Comparison of ENCODE assay signal across 8 mouse cellular contexts in genomic region chr3:153913510-153914243, GRCm38 (mm10). TPM values are rescaled to one million over a fixed set of nuclear protein-coding genes. Genes with fewer than 3 reads are reported as not detected.
DNase-seq lines count a peak whose midpoint lies in the region; ATAC-seq and TF ChIP-seq lines count a peak whose summit lies in the region.

No protein-coding gene starts in this region.

- H3K4me1 ChIP-seq in kidney, embryonic 15.5 days: peaks cover 42% of the 10 kb centered on the region
- H3K4me1 ChIP-seq in forebrain, postnatal 0 days (ENCODE audit: insufficient read depth): peaks cover 13% of the 10 kb centered on the region
- H3K4me1 ChIP-seq in midbrain, embryonic 11.5 days (ENCODE audit: control insufficient read depth, insufficient read depth, low read length): peaks cover 27% of the 10 kb centered on the region

- peak overlapping the region; percentile 64; the same call in 1 of the 2 replicates for H3K9ac ChIP-seq in kidney, embryonic 15.5 days
- peak overlapping the region; percentile 88 for H3K9ac ChIP-seq in forebrain, postnatal 0 days
- peak overlapping the region; percentile 94; the same call in 1 of the 2 replicates for H3K9ac ChIP-seq in midbrain, embryonic 11.5 days (ENCODE audit: low read length)

- H3K27me3 ChIP-seq in kidney, embryonic 15.5 days: no peaks in the 10 kb centered on the region
- no peaks in the 10 kb centered on the region for H3K27me3 ChIP-seq in forebrain, postnatal 0 days (ENCODE audit: insufficient read depth, low read length)
- no peaks in the 10 kb centered on the region for H3K27me3 ChIP-seq in midbrain, embryonic 11.5 days (ENCODE audit: control insufficient read depth, insufficient read depth, low read length)

- peak overlapping the region; percentile 93 for H3K4me3 ChIP-seq in kidney, embryonic 15.5 days (replicated peaks)
- H3K4me3 ChIP-seq in forebrain, postnatal 0 days (ENCODE audit: low read depth, low read length): peak overlapping the region; percentile 85
- H3K4me3 ChIP-seq in midbrain, embryonic 11.5 days (ENCODE audit: low read depth, low read length): peak overlapping the region; percentile 63

- no peaks in the 10 kb centered on the region for H3K9me3 ChIP-seq in kidney, embryonic 15.5 days (replicated peaks)
- H3K9me3 ChIP-seq in forebrain, postnatal 0 days (ENCODE audit: low read length): no peaks in the 10 kb centered on the region
- H3K9me3 ChIP-seq in midbrain, embryonic 11.5 days (ENCODE audit: control insufficient read depth, low read length): no peaks in the 10 kb centered on the region

- H3K4me2 ChIP-seq in kidney, embryonic 15.5 days: peak overlapping the region; percentile 78
- peak overlapping the region; percentile 77 for H3K4me2 ChIP-seq in forebrain, postnatal 0 days (ENCODE audit: low read depth)
- H3K4me2 ChIP-seq in midbrain, embryonic 11.5 days: peak overlapping the region; percentile 92

- peak overlapping the region; percentile 96 for H3K27ac ChIP-seq in kidney, embryonic 15.5 days
- peak overlapping the region; percentile 92 for H3K27ac ChIP-seq in forebrain, postnatal 0 days (ENCODE audit: low read depth, low read length)
- peak overlapping the region; percentile 77 for H3K27ac ChIP-seq in midbrain, embryonic 11.5 days (ENCODE audit: low read depth, low read length)

- no peak for ATAC-seq in kidney, embryonic 15.5 days (replicated peaks; ENCODE audit: low FRiP score)
- no peak for ATAC-seq in forebrain, postnatal 0 days
- no peak for ATAC-seq in midbrain, embryonic 11.5 days (ENCODE audit: low FRiP score)

- H3K36me3 ChIP-seq in kidney, embryonic 15.5 days: peaks cover 29% of the 10 kb centered on the region
- peaks cover 23% of the 10 kb centered on the region for H3K36me3 ChIP-seq in forebrain, postnatal 0 days (ENCODE audit: insufficient read depth)
- H3K36me3 ChIP-seq in midbrain, embryonic 11.5 days (ENCODE audit: control insufficient read depth, insufficient read depth, low read length): peaks cover 24% of the 10 kb centered on the region

- WGBS in kidney, embryonic 15.5 days: 37% methylated on average over 6 of the region's 6 CpGs
- WGBS in forebrain, postnatal 0 days: 48% methylated on average over 6 of the region's 6 CpGs
- WGBS in midbrain, embryonic 11.5 days: 64% methylated on average over 6 of the region's 6 CpGs

- DNase-seq in kidney, adult 11 months: no peak
- DNase-seq in adrenal gland, postnatal 14 days: peak; percentile 46
- peak; percentile 14 for DNase-seq in forebrain, postnatal 0 days
- DNase-seq in midbrain, embryonic 11.5 days (ENCODE audit: low spot score, missing footprints): peak; percentile 85
- DNase-seq in left cerebral cortex, postnatal 25 days (ENCODE audit: low spot score in 2 of 2): no peak
- DNase-seq in layer of hippocampus, adult 9-11 months: no peak
- no peak for DNase-seq in frontal cortex, adult 2 months (ENCODE audit: extremely low spot score in 1 of 2, low spot score in 1 of 2)

- TF ChIP-seq CTCF in forebrain, postnatal 0 days (IDR thresholded peaks at IDR 0.05; ENCODE audit: low read depth): peak; percentile 38

- intact Hi-C loops in left cerebral cortex, postnatal 25 days (cut with DNase I): loop anchor here (2.0 kb wide), 1 partner anchor 31 kb away; the partner anchor contains the start of gene Acadm

RNA-seq across cellular contexts. Expression of gene Rabggtb, which starts 0.9 kb away (rescaled TPM):
- 50.3 and 56.1 TPM in 2 replicates for polyA plus RNA-seq in kidney, embryonic 15.5 days (2015; fragmentation: Nextera tagmentation; extraction: Ambion mirVana)
- total RNA-seq in adrenal gland, postnatal 14 days (2021): 99.2 and 102 TPM in 2 replicates
- total RNA-seq in forebrain, postnatal 0 days (2014; rRNA removed): 69.9 and 71.2 TPM in 2 replicates
- 56.9 and 58.3 TPM in 2 replicates for polyA plus RNA-seq in forebrain, postnatal 0 days (2015; fragmentation: Nextera tagmentation; extraction: Ambion mirVana)
- 43.9 and 45.4 TPM in 2 replicates for polyA plus RNA-seq in midbrain, embryonic 11.5 days (2014; fragmentation: Nextera tagmentation; extraction: Ambion mirVana)
- 10 to 100 TPM; 64.9 TPM for total RNA-seq in left cerebral cortex, postnatal 25 days (2021)
- polyA plus RNA-seq in frontal cortex, adult 2 months (2012; rRNA removed): 66.9 and 73.9 TPM in 2 replicates

RNA-seq across cellular contexts. Expression of gene Msh4, which starts 7.7 kb away (rescaled TPM):
- polyA plus RNA-seq in kidney, embryonic 15.5 days (2015; fragmentation: Nextera tagmentation; extraction: Ambion mirVana): 0.06 and 0.14 TPM in 2 replicates
- total RNA-seq in adrenal gland, postnatal 14 days (2021): 0.22 and 0.23 TPM in 2 replicates
- total RNA-seq in forebrain, postnatal 0 days (2014; rRNA removed): 0.31 and 0.95 TPM in 2 replicates
- 0.05 and 0.13 TPM in 2 replicates for polyA plus RNA-seq in forebrain, postnatal 0 days (2015; fragmentation: Nextera tagmentation; extraction: Ambion mirVana)
- polyA plus RNA-seq in midbrain, embryonic 11.5 days (2014; fragmentation: Nextera tagmentation; extraction: Ambion mirVana): 0.12 TPM in 1 of 2 replicates, not detected in the other
- total RNA-seq in left cerebral cortex, postnatal 25 days (2021): under 1 TPM; 0.25 to 0.50 TPM
- 0.04 and 0.06 TPM in 2 replicates for polyA plus RNA-seq in frontal cortex, adult 2 months (2012; rRNA removed)

RNA-seq across cellular contexts. Expression of gene Acadm, which starts 30.8 kb away (rescaled TPM):
- polyA plus RNA-seq in kidney, embryonic 15.5 days (2015; fragmentation: Nextera tagmentation; extraction: Ambion mirVana): 113 and 122 TPM in 2 replicates
- total RNA-seq in adrenal gland, postnatal 14 days (2021): 1,143 and 1,198 TPM in 2 replicates
- total RNA-seq in forebrain, postnatal 0 days (2014; rRNA removed): 31.5 and 32.4 TPM in 2 replicates
- polyA plus RNA-seq in forebrain, postnatal 0 days (2015; fragmentation: Nextera tagmentation; extraction: Ambion mirVana): 39.7 and 40.1 TPM in 2 replicates
- polyA plus RNA-seq in midbrain, embryonic 11.5 days (2014; fragmentation: Nextera tagmentation; extraction: Ambion mirVana): 53.5 and 55.8 TPM in 2 replicates
- total RNA-seq in left cerebral cortex, postnatal 25 days (2021): 10 to 100 TPM; 39.9 to 46.3 TPM
- polyA plus RNA-seq in frontal cortex, adult 2 months (2012; rRNA removed): 81.7 and 90.0 TPM in 2 replicates

RNA-seq across cellular contexts. Expression of gene Slc44a5, which starts 59.6 kb away (rescaled TPM):
- polyA plus RNA-seq in kidney, embryonic 15.5 days (2015; fragmentation: Nextera tagmentation; extraction: Ambion mirVana): 0.50 and 0.58 TPM in 2 replicates
- total RNA-seq in adrenal gland, postnatal 14 days (2021): 0.19 and 0.22 TPM in 2 replicates
- total RNA-seq in forebrain, postnatal 0 days (2014; rRNA removed): 29.1 and 39.5 TPM in 2 replicates
- 5.7 and 8.4 TPM in 2 replicates for polyA plus RNA-seq in forebrain, postnatal 0 days (2015; fragmentation: Nextera tagmentation; extraction: Ambion mirVana)
- polyA plus RNA-seq in midbrain, embryonic 11.5 days (2014; fragmentation: Nextera tagmentation; extraction: Ambion mirVana): 4.6 and 5.4 TPM in 2 replicates
- total RNA-seq in left cerebral cortex, postnatal 25 days (2021): 10 to 100 TPM in 1 of 2 experiments, 1 to 10 TPM in 1; 8.7 to 10.3 TPM
- 6.6 and 8.3 TPM in 2 replicates for polyA plus RNA-seq in frontal cortex, adult 2 months (2012; rRNA removed)

Comparison
In these comparisons a context has a peak if more than half of its experiments do, and no peak if none do; other contexts are left out.
1. DNase-seq: peak in adrenal gland, postnatal 14 days (single experiment), forebrain, postnatal 0 days (single experiment) and midbrain, embryonic 11.5 days (single experiment); none in kidney, adult 11 months (single experiment), left cerebral cortex, postnatal 25 days (0 of 2), layer of hippocampus, adult 9-11 months (single experiment) and frontal cortex, adult 2 months (0 of 2).
2. Peak in every context shown above with its lines, with median percentiles within 50 percentile points of each other: H3K27ac ChIP-seq, H3K4me2 ChIP-seq, H3K4me3 ChIP-seq and H3K9ac ChIP-seq.